Mouse (Mus musculus): ENCODE data around the gene Map3k14.

The Map3k14 gene

DNA sequence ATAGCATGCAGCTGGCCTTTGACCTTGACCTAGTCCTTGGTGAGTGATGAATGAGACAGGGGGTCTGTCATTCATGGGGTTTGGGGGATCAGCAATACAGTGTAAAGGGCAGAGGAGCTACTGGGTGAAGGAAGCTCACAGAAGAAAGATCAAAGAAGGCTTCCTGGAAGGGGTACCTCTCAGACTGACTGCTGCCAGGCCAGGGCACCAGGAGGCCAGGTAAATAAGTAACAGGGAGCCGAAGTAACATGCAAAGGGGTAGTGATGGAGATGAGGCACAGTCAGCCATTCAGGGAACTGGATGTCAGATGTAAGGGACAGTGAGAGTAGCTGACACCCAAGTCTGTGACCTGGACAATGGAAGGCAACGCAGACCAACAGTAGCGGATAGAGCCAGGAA, 5.6 kb upstream of the Map3k14 start:
- DNase-seq (ENCODE audit: low spot score in 2 of 2): no peak

DNA sequence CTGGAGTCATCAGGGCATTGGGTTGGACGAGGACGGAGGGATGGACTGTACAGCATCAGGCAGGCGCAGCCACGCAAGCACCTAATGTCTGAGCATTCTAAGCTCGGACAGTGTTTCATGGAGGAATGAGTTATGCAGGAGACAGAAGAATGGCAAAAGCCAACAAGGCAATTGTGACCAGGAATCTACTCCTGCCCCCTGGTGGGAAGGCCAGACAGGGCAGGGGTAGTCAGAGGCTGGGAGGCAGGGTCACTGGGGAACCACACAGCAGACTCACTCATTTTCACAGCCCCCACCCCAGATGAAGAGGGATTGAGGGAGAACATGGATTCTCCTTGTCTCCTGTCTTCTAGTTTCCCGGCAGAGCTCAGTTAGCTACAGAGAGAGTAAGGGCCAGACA, 4.7 kb upstream of the Map3k14 start:
- DNase-seq (ENCODE audit: low spot score in 2 of 2): no peak

- no peak for DNase-seq (ENCODE audit: low spot score in 2 of 2)
Measured at GRCm38 (mm10) chr11:103269426-103269825, 2.2 kb upstream of the Map3k14 start.

- DNase-seq (ENCODE audit: low spot score in 2 of 2): no peak
Measured at GRCm38 (mm10) chr11:103268905-103269304, 1.6 kb upstream of the Map3k14 start.

GRCm38 (mm10) chr11:103268350-103268749, 1.1 kb upstream of the Map3k14 start:
- DNase-seq (ENCODE audit: low spot score in 2 of 2): no peak

DNA sequence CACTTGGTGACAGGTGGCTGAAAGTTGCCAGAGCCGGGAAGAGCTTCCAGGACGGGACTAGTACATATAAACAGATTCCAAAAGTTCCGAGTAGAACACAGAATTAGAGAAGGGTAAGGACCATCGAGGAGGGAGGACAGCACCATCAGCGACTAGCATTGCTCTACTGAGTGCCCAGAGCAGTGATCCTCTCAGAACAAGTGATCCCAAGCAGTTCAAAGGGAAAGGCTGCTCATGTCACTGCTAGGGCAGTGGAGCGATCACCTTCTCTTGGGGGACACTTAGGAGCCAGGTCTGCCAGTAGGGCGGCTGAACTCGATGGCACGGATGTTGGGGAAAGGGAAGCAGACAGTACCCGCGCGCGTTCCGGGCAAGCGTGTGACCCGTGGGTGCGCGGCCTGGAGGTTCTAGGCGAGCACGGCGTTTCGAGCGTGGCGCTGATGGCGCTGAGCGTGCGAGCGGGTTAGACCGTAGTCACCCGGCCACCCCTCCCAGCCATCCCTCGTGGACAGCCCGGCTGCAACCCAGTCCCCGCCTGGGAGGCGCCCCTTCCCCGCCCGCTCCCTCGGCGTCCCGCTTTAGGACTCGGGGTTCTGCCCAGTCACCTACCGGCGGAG, 435 bp downstream of the Map3k14 start:
- no peak for DNase-seq (ENCODE audit: low spot score in 2 of 2)

GRCm38 (mm10) chr11:103265856-103266255, 1.4 kb downstream of the Map3k14 start:
- DNase-seq (ENCODE audit: low spot score in 2 of 2): no peak

DNA sequence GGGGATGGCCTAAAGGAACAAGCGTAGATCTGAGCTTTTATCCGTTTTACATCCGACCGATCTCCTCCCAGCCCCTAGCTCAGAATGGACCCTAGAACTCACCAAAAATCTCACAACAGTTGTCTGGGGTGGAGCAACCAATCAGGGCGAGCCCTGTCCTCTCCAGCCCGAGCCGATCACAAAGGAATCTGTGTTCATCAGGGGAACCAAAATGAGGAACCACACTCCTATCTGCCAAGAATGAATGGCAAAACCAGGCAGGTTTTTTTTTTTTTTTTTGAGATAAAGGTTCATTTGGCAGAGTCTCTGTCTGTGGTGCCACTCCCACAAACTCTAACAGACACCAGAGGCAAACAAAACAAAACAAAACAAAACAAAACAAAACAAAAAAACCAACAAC, 2.1 kb downstream of the Map3k14 start:
- no peak for DNase-seq (ENCODE audit: low spot score in 2 of 2)

DNA sequence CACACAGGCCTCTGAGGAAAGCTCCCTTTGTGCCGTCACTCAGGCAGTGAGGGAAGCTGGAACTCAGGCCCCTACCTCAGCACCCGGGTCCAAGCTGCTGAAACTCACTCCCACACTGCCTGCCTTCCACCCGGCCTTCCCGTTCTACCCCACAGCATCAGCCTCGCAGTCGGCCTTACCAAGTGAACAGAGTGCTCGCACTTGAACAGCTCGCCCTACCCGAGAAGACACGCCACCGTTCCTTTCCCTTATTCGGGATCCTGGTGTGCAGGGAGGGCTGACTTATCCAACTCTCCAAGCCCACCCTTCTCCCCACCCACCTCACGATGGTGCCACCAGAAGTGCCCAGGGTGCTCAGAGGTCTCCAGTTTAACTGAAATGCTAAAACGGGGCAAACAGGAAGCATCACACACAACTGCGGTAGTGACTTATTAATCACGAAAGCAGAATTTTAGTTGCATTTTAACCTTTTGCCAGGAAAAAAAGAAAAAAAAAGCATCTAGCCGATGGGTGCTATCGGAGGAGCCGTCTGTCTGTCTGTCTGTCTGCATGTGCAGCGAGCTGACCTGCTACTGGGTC, 2.8 kb downstream of the Map3k14 start:
- DNase-seq (ENCODE audit: low spot score in 2 of 2): no peak

- DNase-seq (ENCODE audit: low spot score in 2 of 2): no peak
Measured at GRCm38 (mm10) chr11:103263551-103263950, 3.7 kb downstream of the Map3k14 start.

DNA sequence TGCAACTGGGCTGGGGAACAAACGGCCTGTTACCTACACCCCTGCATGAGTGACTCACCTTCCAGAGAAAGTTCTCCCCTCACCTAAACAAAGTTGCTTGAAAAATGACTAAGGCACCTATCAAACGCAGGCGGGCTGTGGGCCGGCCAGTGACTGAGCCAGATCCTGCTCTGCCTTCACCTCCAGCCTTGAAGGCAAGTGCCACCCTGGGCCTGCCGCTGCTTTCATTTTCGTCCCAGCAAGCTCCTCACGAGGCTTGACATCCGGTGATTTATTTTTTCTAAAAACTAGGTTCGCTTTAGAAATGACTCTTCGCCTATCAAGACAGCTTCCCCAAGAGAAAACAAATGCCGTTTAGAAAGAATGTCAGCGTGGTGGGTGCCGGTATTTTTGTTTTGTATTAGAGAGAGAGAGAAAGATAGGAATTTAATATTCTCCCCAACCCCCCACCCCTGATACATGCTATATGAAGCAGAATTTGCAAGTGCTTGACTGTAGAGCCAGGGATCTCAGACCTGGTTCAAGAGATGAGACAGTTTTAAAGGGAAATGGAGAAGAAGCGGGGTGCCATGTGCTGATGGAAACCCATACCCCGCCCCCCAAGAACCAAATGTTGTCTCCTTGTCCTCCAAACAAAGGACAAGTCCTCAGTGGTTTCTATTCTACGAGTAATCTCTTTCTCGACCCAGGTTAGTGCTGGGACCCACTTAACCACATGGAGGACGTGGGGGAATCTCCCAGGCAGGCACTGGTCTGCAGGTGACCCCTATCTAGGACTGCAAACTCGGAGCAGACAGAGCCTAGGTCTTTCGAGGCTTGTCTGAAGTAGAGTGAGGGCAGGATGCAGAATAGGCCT, 4.6 kb downstream of the Map3k14 start:
- DNase-seq (ENCODE audit: low spot score in 2 of 2): no peak

DNA sequence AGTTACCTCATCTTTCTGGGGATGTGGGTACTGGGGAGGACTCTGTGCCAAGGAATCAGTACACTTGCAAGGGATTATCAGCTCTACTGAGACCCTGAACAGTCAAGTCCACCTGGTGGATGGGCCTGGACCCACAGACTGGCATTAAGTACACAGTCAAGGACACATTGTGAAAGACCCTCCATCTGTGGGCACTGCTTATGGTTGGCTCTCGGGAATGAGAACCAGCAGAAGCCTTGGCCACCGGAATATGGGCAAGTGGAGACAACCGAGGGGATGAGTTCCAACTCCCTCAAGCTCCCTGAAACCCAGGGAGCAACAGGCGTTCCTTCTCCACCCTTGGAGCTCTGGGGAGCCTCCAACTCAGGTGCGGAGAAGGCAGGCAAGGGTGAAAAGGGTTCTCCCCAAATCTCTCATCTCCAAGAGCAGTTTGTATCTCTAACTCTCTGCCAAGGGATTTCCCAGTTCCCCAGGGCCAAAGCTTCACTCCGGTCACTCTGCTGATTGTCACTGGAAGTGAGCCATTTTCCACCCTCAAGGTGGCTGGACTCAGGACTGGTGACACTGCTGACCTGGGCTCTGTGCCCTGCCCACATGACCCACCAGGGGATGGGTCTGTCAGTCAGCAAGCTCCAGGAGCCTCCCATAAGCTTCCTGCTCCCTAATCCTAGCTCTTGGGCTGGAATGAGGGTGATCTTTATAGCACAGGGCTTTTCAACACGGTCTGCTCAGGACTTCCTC, 5.4 kb downstream of the Map3k14 start:
- DNase-seq (ENCODE audit: low spot score in 2 of 2): no peak

GRCm38 (mm10) chr11:103260515-103261192, 6.6 kb downstream of the Map3k14 start:
- DNase-seq (ENCODE audit: low spot score in 2 of 2): no peak

- no peak for DNase-seq (ENCODE audit: low spot score in 2 of 2)
Measured at GRCm38 (mm10) chr11:103260034-103260433, 7.2 kb downstream of the Map3k14 start.

GRCm38 (mm10) chr11:103257938-103258481, 9.3 kb downstream of the Map3k14 start:
- no peak for DNase-seq (ENCODE audit: low spot score in 2 of 2)

GRCm38 (mm10) chr11:103253605-103254004, 13.7 kb downstream of the Map3k14 start:
- no peak for DNase-seq (ENCODE audit: low spot score in 2 of 2)

DNA sequence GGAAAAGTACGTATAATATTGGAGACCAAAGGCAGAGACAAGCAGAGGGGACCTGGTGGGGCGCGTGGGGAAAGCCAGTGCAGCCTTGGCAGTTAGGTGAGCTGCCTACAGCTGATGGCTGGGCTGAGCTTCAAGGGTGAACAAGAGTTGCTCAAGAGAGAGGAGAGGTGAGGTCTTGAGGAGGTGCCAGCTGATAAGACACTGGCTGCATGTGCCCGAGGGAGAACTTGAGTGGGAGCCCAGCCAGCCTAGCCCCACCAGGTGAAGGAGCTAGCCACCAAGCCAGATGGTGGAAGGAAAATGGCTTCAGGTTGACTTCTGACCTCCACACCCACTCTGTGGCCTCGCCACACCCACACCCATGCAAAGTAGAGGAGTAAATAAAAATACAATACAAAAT, 14.9 kb downstream of the Map3k14 start:
- DNase-seq (ENCODE audit: low spot score in 2 of 2): no peak

- no peak for DNase-seq (ENCODE audit: low spot score in 2 of 2)
Measured at GRCm38 (mm10) chr11:103250324-103250723, 16.9 kb downstream of the Map3k14 start.

DNA sequence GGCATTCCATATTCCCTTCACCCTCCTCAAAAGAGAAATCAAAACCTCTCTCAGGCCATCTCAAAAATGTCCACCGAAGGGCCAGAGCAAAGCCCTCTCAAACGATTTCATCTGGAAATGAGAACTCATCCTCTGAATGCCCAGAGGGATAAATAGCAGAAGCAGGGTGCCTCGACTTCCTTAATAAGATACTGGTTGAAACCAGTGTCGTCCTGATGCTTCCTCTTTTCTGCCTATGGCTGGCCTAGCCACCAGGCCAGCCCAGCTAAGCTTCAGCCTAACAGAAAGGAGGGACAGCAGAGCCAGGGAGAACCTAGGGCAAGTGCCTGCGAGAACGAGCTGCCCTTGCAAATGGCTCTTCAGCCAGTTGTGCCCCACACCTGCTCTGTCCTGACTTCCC, 17.8 kb downstream of the Map3k14 start:
- DNase-seq (ENCODE audit: low spot score in 2 of 2): no peak

DNA sequence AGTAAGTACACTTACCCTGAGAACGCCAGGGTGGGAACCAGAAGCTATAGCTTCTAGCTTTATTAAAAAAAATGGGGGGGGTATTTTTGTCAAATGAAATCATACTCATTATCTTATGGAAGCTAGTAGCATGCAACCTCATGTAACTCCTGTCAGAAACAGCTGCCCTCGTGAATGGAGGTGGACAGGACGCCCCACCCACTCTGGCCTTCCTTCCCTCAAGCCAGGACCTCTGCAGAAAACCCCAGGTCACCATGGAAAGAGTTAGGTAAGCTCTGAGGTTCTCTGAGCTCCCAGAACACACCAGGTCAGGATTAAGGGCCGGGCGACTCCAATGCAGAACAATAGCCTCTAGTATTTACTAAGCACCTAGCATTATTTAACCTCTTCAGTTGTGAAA, 18.4 kb downstream of the Map3k14 start:
- no peak for DNase-seq (ENCODE audit: low spot score in 2 of 2)

GRCm38 (mm10) chr11:103247504-103248177, 19.6 kb downstream of the Map3k14 start:
- peak; percentile 73 to 80 for DNase-seq (ENCODE audit: low spot score in 2 of 2)
